Mouse (Mus musculus): Measurements from ENCODE around the gene Palm.

GRCm38 (mm10) chr10:79764234-79764633 is 29.1 kb upstream of the Palm start:
- TF ChIP-seq EP300 (IDR thresholded peaks at IDR 0.05) (no peak), CTCF (IDR thresholded peaks at IDR 0.05) (no peak)

Data from lung, postnatal 0 days (tissue).